Mouse (Mus musculus): ENCODE results near the gene Thbs3. TPM values are rescaled to one million over a fixed set of nuclear protein-coding genes. Genes with fewer than 3 reads are reported as not detected.
"Not testable (repeated sequence)": the region's sequence is repeated elsewhere in the genome, so short reads cannot be mapped to it uniquely, and the experiment has no call there.

Gene Thbs3
- polyA plus RNA-seq, 2 experiments: 78.9 to 244 TPM

DNA sequence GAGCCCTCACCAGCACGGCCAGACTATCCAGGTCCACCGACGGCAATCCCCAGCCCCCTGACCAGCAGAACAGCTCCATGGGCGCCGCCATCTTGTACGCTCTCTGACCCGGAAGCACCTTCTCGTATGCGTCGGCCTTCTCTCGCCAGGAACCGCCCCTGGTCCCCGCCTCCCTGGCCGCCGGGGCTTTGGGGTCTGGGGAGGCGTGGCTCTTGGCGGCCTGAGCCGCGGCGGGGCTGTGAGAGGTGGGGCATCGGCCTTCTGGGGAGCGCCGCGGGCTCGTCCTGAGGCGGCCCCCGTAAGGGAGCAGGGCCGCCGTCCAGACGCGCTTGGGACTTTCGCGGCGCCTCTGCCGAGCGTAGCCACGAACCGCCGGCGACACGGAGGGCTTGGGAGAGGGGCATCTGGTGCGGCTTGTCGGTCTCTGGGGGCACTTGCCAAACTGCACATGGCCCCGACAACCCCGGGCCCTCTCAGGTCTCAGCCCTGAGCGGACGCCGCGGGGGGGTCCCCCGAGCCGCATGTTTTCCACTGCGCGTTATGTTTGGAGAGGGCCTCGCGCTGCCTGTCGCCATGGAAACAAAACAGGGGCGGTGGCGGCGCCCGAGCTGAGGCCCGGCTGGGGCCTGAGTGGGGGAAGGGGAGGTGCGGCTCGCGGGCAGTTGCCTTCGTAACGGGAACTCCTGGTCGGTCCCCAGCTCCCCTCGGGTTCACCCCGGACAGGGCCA, 1.0 kb upstream of the Thbs3 start:
- Histone ChIP-seq H3K9ac (ENCODE audit: low read depth, low read length, severe bottlenecking) (peak overlapping the region; percentile 90), H3K27me3 (ENCODE audit: control insufficient read depth, insufficient read depth, low read length) (no peaks in the 10 kb centered on the region), H3K4me1 (ENCODE audit: control insufficient read depth, insufficient read depth, low read length) (peaks cover 20% of the 10 kb centered on the region), H3K36me3 (ENCODE audit: control insufficient read depth, insufficient read depth, low read length) (peaks cover 17% of the 10 kb centered on the region), H3K27ac (replicated peaks; ENCODE audit: low read depth, low read length) (peak overlapping the region; percentile 99), H3K4me3 (replicated peaks; ENCODE audit: low read length) (peak overlapping the region; percentile 85), H3K9me3 (ENCODE audit: control insufficient read depth, low read length) (no peaks in the 10 kb centered on the region), H3K4me2 (replicated peaks; ENCODE audit: low read depth, low read length, severe bottlenecking) (peak overlapping the region; percentile 86)
- ATAC-seq (ENCODE audit: low FRiP score, low read depth) (peak; percentile 92), DNase-seq (ENCODE audit: low spot score) (peak; percentile 95)
- 0% methylated on average over 66 of the region's 69 CpGs for WGBS
- TF ChIP-seq POLR2A (IDR thresholded peaks at IDR 0.05; ENCODE audit: borderline replicate concordance, extremely low read depth, insufficient read depth, insufficient read length): 0 out of 2 replicates have a peak, but pooled peaks have one; percentile 57

DNA sequence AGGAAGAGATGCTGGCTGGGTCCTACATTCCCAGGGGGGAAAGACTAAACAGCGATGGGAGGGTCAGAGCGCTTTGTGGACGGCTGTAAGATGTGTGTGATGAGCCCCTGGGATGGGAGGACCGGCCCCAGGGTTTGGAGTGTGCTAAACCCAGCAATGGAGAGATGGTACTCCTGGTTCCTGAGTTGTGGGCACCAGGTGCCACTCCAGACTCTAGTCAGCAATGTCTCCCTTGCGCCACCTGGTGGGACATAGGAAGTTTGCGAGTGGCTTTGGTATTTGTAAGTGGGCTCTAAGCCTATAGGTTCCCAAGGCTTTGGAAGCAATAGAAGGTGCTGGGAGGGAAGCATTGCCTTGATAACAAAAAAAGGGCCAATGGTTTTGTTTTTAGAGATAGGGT, 873 bp downstream of the Thbs3 start:
- H3K27ac ChIP-seq (replicated peaks; ENCODE audit: low read depth, low read length): peak overlapping the region; percentile 99; the same call in 1 of the 2 replicates
- ATAC-seq (ENCODE audit: low FRiP score, low read depth): peak; percentile 20; the same call in 1 of the 2 replicates

DNA sequence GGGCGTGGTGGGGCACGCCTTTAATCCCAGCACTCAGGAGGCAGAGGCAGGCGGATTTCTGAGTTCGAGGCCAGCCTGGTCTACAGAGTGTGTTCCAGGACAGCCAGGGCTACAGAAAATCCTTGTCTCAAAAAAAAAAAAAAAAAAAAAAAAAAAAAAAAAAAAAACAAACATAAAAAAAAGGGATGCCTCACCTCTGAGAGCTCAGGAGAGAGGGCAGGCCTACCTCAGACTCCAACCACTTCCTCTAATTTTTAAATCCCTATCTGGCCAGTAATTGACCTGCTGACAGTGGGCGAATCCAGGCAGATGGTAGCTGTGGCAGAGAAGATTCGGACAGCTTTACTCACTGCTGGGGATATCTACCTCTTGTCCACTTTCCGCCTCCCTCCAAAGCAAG, 1.4 kb downstream of the Thbs3 start:
- WGBS: 71% methylated on average over 7 of the region's 7 CpGs
- not testable (repeated sequence) for H3K27me3 ChIP-seq (ENCODE audit: control insufficient read depth, insufficient read depth, low read length); H3K9me3 ChIP-seq (ENCODE audit: control insufficient read depth, low read length); H3K4me3 ChIP-seq (replicated peaks; ENCODE audit: low read length); H3K9ac ChIP-seq (ENCODE audit: low read depth, low read length, severe bottlenecking); H3K27ac ChIP-seq (replicated peaks; ENCODE audit: low read depth, low read length); DNase-seq (ENCODE audit: low spot score); ATAC-seq (ENCODE audit: low FRiP score, low read depth)
- Histone ChIP-seq H3K36me3 (ENCODE audit: control insufficient read depth, insufficient read depth, low read length) (peaks cover 16% of the 10 kb centered on the region; the same call in 1 of the 2 replicates), H3K4me2 (replicated peaks; ENCODE audit: low read depth, low read length, severe bottlenecking) (peak overlapping the region; percentile 86), H3K4me1 (ENCODE audit: control insufficient read depth, insufficient read depth, low read length) (peaks cover 20% of the 10 kb centered on the region)

More for the DNA sequence above, 873 bp downstream of the Thbs3 start:
- no peak for TF ChIP-seq POLR2A (IDR thresholded peaks at IDR 0.05; ENCODE audit: borderline replicate concordance, extremely low read depth, insufficient read depth, insufficient read length)
- Histone ChIP-seq H3K4me1 (ENCODE audit: control insufficient read depth, insufficient read depth, low read length) (peaks cover 20% of the 10 kb centered on the region), H3K4me2 (replicated peaks; ENCODE audit: low read depth, low read length, severe bottlenecking) (peak overlapping the region; percentile 86), H3K4me3 (replicated peaks; ENCODE audit: low read length) (peak overlapping the region; percentile 85), H3K9me3 (ENCODE audit: control insufficient read depth, low read length) (no peaks in the 10 kb centered on the region), H3K36me3 (ENCODE audit: control insufficient read depth, insufficient read depth, low read length) (peaks cover 12% of the 10 kb centered on the region; the same call in 1 of the 2 replicates), H3K9ac (ENCODE audit: low read depth, low read length, severe bottlenecking) (peak overlapping the region; percentile 90; the same call in 1 of the 2 replicates), H3K27me3 (ENCODE audit: control insufficient read depth, insufficient read depth, low read length) (no peaks in the 10 kb centered on the region)
- 2% methylated on average over 6 of the region's 6 CpGs for WGBS
- peak; percentile 93 for DNase-seq (ENCODE audit: low spot score)

DNA sequence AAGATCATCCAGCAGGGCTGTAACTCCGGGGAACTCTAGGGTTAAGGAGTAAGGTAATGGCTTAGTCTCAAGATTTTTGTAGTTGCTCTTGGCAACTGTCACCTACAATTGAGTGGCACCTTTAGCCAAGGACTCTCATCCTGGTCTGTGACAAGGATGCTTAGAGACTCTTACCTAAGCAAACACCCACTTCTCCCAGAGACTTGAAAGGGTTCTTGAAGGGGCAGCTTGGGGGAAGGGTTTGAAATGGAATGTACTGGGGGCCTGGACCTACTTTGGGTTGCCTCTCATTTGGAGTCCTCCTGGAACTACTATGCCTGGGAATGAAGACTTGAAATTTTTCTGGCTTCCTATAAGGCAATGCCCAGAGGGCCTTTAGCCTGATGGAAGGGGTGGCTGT, 3.3 kb downstream of the Thbs3 start:
- WGBS: 92% methylated on average over 1 of the region's 1 CpGs
- ATAC-seq (ENCODE audit: low FRiP score, low read depth): no peak
- no peaks in the 10 kb centered on the region for H3K9me3 ChIP-seq (ENCODE audit: control insufficient read depth, low read length)
- no peak overlapping the region for H3K4me2 ChIP-seq (replicated peaks; ENCODE audit: low read depth, low read length, severe bottlenecking)
- H3K9ac ChIP-seq (ENCODE audit: low read depth, low read length, severe bottlenecking): no peak overlapping the region
- peaks cover 26% of the 10 kb centered on the region for H3K36me3 ChIP-seq (ENCODE audit: control insufficient read depth, insufficient read depth, low read length)
- H3K27ac ChIP-seq (replicated peaks; ENCODE audit: low read depth, low read length): no peak overlapping the region
- DNase-seq (ENCODE audit: low spot score): no peak
- H3K4me3 ChIP-seq (replicated peaks; ENCODE audit: low read length): no peak overlapping the region
- no peaks in the 10 kb centered on the region for H3K27me3 ChIP-seq (ENCODE audit: control insufficient read depth, insufficient read depth, low read length)
- TF ChIP-seq POLR2A (IDR thresholded peaks at IDR 0.05; ENCODE audit: borderline replicate concordance, extremely low read depth, insufficient read depth, insufficient read length): no peak
- H3K4me1 ChIP-seq (ENCODE audit: control insufficient read depth, insufficient read depth, low read length): peaks cover 14% of the 10 kb centered on the region

DNA sequence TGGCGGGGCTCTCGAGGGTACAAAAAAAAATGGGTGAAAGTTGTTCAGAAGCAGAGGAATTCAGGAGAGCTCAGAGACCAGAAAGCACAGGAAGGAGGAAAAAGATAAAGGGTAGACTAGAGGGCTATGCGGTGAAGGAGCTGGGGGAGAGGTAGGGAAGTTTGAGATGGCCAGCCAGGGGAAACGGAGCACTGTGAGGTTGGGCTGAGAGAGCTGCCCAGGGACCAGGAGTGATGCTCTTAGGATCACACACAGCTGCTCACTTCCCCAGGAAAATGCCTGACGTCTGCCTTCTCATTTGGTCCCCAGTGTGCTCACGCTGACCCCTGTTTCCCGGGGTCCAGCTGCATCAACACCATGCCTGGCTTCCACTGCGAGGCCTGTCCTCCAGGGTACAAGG, 4.6 kb downstream of the Thbs3 start:
- ATAC-seq (ENCODE audit: low FRiP score, low read depth): no peak
- no peak for DNase-seq (ENCODE audit: low spot score)
- Histone ChIP-seq H3K4me3 (replicated peaks; ENCODE audit: low read length) (no peak overlapping the region), H3K9me3 (ENCODE audit: control insufficient read depth, low read length) (no peaks in the 10 kb centered on the region), H3K36me3 (ENCODE audit: control insufficient read depth, insufficient read depth, low read length) (peaks cover 31% of the 10 kb centered on the region), H3K27me3 (ENCODE audit: control insufficient read depth, insufficient read depth, low read length) (no peaks in the 10 kb centered on the region), H3K4me1 (ENCODE audit: control insufficient read depth, insufficient read depth, low read length) (peaks cover 13% of the 10 kb centered on the region), H3K9ac (ENCODE audit: low read depth, low read length, severe bottlenecking) (0 out of 2 replicates have a peak overlapping the region, but pooled peaks have one; percentile 7), H3K4me2 (replicated peaks; ENCODE audit: low read depth, low read length, severe bottlenecking) (no peak overlapping the region), H3K27ac (replicated peaks; ENCODE audit: low read depth, low read length) (no peak overlapping the region)
- WGBS: 42% methylated on average over 8 of the region's 8 CpGs
- no peak for TF ChIP-seq POLR2A (IDR thresholded peaks at IDR 0.05; ENCODE audit: borderline replicate concordance, extremely low read depth, insufficient read depth, insufficient read length)

Data from limb, embryonic 14.5 days (tissue).